Mouse (Mus musculus): ENCODE measurements around the gene Agap3. TPM values are rescaled to one million over a fixed set of nuclear protein-coding genes. Genes with fewer than 3 reads are reported as not detected.

The Agap3 gene
- polyA plus RNA-seq, 1 experiment from 2014 or later = 24.6 TPM

DNA sequence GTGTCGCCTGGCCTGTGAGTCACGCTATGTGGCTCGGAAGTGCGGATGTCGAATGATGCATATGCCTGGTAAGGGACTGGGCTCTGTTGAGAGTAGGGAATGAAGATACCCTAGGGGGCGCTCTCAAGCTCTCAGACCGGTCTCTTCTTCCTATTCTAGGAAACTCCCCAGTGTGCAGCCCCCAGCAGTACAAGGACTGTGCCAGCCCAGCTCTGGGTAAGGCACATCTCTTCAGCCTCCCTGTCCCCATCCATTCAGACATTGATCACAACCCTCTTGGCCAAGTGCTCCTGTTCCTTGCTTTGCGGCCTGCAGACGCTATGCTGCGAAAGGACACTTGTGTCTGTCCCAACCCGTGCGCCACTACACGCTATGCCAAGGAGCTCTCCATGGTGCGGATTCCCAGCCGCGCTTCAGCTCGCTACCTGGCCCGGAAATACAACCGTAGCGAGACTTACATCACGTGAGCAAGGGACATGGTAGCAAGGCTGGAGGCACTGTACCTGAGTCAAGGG is 35.7 kb upstream of the Agap3 start:
- Histone ChIP-seq H3K4me2 (peak overlapping the region; percentile 30), H3K4me1 (ENCODE audit: control insufficient read depth, insufficient read depth, low read length) (0 out of 2 replicates have a peak, but pooled peaks cover 3% of the 10 kb centered on the region), H3K27me3 (ENCODE audit: control insufficient read depth, insufficient read depth, low read length) (peaks cover 14% of the 10 kb centered on the region), H3K9ac (ENCODE audit: low read depth, low read length) (no peak overlapping the region), H3K9me3 (replicated peaks; ENCODE audit: control insufficient read depth, low read length) (no peaks in the 10 kb centered on the region), H3K4me3 (ENCODE audit: low read depth, low read length) (no peak overlapping the region), H3K27ac (ENCODE audit: low read depth, low read length) (no peak overlapping the region), H3K36me3 (ENCODE audit: control insufficient read depth, insufficient read depth, low read length) (peaks cover 2% of the 10 kb centered on the region; the same call in 1 of the 2 replicates)
- WGBS (ENCODE audit: insufficient replicate concordance) = 4% methylated on average over 21 of the region's 21 CpGs
- ATAC-seq (replicated peaks; ENCODE audit: insufficient number of reproducible peaks, low FRiP score, low TSS enrichment) = peak; percentile 37

DNA sequence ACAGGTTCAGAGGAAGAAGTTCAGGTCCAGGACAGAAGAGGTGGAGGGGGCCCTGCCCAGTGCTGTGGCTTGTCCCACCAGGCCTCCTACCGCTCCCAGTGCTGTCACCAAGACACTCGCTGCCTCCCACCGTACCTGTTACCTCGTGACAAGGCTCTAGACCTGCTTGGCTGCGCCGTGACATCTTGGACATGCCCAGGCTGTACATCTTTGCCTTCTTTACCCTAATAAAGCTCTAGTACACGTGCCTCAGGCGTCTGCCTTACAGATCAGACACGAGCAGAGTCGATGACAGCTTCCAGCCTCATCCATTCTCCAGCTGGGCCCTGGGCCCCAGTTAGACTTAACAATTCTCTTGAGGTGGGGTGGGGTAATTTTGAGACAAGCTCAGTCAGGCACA is 34.4 kb upstream of the Agap3 start:
- H3K4me1 ChIP-seq (ENCODE audit: control insufficient read depth, insufficient read depth, low read length) = peaks cover 4% of the 10 kb centered on the region; the same call in 1 of the 2 replicates
- no peak overlapping the region for H3K4me3 ChIP-seq (ENCODE audit: low read depth, low read length)
- peaks cover 2% of the 10 kb centered on the region; the same call in 1 of the 2 replicates for H3K36me3 ChIP-seq (ENCODE audit: control insufficient read depth, insufficient read depth, low read length)
- no peak overlapping the region for H3K27ac ChIP-seq (ENCODE audit: low read depth, low read length)
- ATAC-seq (replicated peaks; ENCODE audit: insufficient number of reproducible peaks, low FRiP score, low TSS enrichment) = no peak
- no peak overlapping the region for H3K9ac ChIP-seq (ENCODE audit: low read depth, low read length)
- H3K27me3 ChIP-seq (ENCODE audit: control insufficient read depth, insufficient read depth, low read length) = peaks cover 14% of the 10 kb centered on the region
- H3K9me3 ChIP-seq (replicated peaks; ENCODE audit: control insufficient read depth, low read length) = no peaks in the 10 kb centered on the region
- 77% methylated on average over 10 of the region's 10 CpGs for WGBS (ENCODE audit: insufficient replicate concordance)
- H3K4me2 ChIP-seq = no peak overlapping the region

DNA sequence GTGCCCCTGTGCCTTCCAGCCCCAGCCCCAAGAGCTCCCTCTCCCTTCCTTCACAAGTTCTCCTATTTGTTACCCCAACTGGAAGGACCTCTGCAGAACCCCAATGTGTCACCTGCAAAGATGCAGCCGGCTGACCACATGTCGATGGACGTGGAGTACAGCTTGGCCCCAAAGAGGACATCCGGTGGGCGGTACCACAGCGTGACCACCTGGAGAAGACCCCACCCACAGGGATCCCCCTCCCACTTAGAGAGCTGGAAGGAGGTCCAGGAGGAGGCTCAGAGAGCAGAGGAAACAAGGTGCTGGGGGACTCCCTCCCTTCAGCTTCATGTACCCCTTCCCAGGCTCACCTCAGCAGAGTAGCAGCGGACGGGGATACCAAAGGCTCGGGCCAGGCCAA is 31.6 kb upstream of the Agap3 start:
- H3K9me3 ChIP-seq (replicated peaks; ENCODE audit: control insufficient read depth, low read length) = no peaks in the 10 kb centered on the region
- H3K27me3 ChIP-seq (ENCODE audit: control insufficient read depth, insufficient read depth, low read length) = no peaks in the 10 kb centered on the region
- no peak overlapping the region for H3K27ac ChIP-seq (ENCODE audit: low read depth, low read length)
- H3K4me2 ChIP-seq = no peak overlapping the region
- WGBS (ENCODE audit: insufficient replicate concordance) = 87% methylated on average over 9 of the region's 9 CpGs
- no peak for ATAC-seq (replicated peaks; ENCODE audit: insufficient number of reproducible peaks, low FRiP score, low TSS enrichment)
- peaks cover 2% of the 10 kb centered on the region; the same call in 1 of the 2 replicates for H3K36me3 ChIP-seq (ENCODE audit: control insufficient read depth, insufficient read depth, low read length)
- no peak overlapping the region for H3K9ac ChIP-seq (ENCODE audit: low read depth, low read length)
- no peak overlapping the region for H3K4me3 ChIP-seq (ENCODE audit: low read depth, low read length)
- peaks cover 11% of the 10 kb centered on the region for H3K4me1 ChIP-seq (ENCODE audit: control insufficient read depth, insufficient read depth, low read length)

DNA sequence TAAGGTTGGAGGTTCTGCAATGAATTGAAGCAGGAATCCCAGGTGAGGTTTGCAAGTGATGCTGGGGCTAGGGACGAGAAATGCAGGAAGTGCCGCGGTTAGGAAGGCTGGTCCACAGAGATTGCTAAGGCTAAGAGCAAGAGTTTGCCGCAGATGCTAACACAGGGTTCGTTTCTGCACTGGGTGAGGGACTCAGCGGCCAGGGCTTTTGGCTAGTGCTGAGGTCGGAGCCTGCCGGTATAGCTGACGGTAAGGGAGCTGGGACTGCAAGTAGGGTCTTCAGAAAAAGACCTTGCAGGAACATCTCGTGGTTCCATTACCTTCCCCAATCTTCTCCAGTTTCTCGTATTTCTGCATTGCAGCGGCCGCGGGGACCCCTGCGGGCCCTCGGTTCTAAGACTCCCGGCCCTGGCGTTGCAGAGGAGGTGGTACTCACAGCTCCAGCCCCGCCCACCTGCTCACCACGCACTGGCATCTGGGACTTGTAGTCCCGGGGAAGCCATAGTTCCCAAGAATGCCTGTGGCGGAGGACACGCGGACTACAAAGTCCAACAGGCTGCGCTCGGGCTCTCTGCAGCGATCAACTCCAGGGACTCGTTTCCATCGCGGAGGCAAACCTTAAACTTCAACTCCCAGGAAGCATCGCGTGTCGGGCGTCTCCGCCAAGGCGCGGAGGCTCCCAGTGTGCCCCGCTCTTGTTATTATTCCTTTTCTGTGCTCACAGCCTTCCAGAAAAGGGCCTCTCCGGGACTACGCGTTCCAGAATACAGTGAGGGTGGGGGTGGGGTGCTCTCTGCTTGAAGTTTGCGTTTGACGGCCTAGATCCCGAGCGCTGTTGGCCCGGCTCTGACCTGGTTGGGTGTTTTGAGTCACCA is 28.6 kb upstream of the Agap3 start, which contains the start of the genes Cdk5 and Slc4a2:
TSS of gene Cdk5 (minus strand) at position 402 of the 875 bp plus-strand sequence.
TSS of gene Slc4a2 (plus strand) at position 709 of the 875 bp plus-strand sequence.
- under 1% methylated on average over 46 of the region's 46 CpGs for WGBS (ENCODE audit: insufficient replicate concordance)
- H3K36me3 ChIP-seq (ENCODE audit: control insufficient read depth, insufficient read depth, low read length) = peaks cover 2% of the 10 kb centered on the region; the same call in 1 of the 2 replicates
- no peaks in the 10 kb centered on the region for H3K9me3 ChIP-seq (replicated peaks; ENCODE audit: control insufficient read depth, low read length)
- H3K27me3 ChIP-seq (ENCODE audit: control insufficient read depth, insufficient read depth, low read length) = no peaks in the 10 kb centered on the region
- peak within 1 kb of the TSS; percentile 97 for H3K27ac ChIP-seq (ENCODE audit: low read depth, low read length)
- peak within 1 kb of the TSS; percentile 87 for H3K9ac ChIP-seq (ENCODE audit: low read depth, low read length)
- peak within 1 kb of the TSS; percentile 74 for H3K4me3 ChIP-seq (ENCODE audit: low read depth, low read length)
- peak; percentile 87 for ATAC-seq (replicated peaks; ENCODE audit: insufficient number of reproducible peaks, low FRiP score, low TSS enrichment)
- H3K4me2 ChIP-seq = peak within 1 kb of the TSS; percentile 95
- peaks cover 34% of the 10 kb centered on the region for H3K4me1 ChIP-seq (ENCODE audit: control insufficient read depth, insufficient read depth, low read length)

DNA sequence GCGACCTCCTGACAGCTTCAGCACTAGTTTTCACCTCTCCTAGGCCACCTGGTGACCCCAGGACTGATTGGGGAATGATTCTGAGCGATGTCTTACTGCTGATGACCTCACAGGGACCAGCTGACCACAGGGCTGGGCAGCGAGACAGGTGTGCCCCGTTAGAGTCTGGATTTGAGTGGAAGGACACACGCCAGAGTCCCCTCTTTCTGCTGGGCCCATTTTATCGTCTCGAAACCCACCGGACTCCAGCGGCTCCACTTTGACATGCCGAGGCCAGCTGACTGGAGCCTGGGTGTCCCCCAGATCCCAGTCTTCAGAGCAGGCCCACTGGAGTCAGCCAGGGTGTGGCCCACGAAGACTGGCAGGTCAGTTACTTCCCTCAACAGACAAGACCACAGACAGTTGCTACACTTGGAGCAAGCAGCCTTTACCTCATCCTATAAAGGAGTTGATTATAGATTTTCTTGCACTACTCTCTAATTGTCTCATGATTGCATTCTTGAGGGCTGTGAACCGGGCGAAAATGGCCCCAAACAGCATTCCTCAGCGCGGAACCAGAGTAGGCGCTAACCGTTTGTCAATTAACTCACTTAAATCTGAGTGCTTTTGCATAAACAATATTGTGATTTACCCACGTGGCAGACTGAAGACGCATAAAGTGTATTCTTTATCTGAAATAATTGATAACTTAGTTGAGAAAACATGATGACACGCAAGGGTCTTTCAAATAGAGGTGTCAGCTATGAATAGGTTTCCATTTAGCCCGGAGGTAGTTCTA is 27.8 kb upstream of the Agap3 start:
- peaks cover under 1% of the 10 kb centered on the region; the same call in 1 of the 2 replicates for H3K36me3 ChIP-seq (ENCODE audit: control insufficient read depth, insufficient read depth, low read length)
- peak; percentile 0; the same call in 1 of the 2 replicates for ATAC-seq (replicated peaks; ENCODE audit: insufficient number of reproducible peaks, low FRiP score, low TSS enrichment)
- peak overlapping the region; percentile 97 for H3K27ac ChIP-seq (ENCODE audit: low read depth, low read length)
- peak overlapping the region; percentile 95 for H3K4me2 ChIP-seq
- peaks cover 41% of the 10 kb centered on the region for H3K4me1 ChIP-seq (ENCODE audit: control insufficient read depth, insufficient read depth, low read length)
- WGBS (ENCODE audit: insufficient replicate concordance) = 13% methylated on average over 21 of the region's 21 CpGs
- peak overlapping the region; percentile 74 for H3K4me3 ChIP-seq (ENCODE audit: low read depth, low read length)
- peak overlapping the region; percentile 87 for H3K9ac ChIP-seq (ENCODE audit: low read depth, low read length)
- H3K9me3 ChIP-seq (replicated peaks; ENCODE audit: control insufficient read depth, low read length) = no peaks in the 10 kb centered on the region
- no peaks in the 10 kb centered on the region for H3K27me3 ChIP-seq (ENCODE audit: control insufficient read depth, insufficient read depth, low read length)

DNA sequence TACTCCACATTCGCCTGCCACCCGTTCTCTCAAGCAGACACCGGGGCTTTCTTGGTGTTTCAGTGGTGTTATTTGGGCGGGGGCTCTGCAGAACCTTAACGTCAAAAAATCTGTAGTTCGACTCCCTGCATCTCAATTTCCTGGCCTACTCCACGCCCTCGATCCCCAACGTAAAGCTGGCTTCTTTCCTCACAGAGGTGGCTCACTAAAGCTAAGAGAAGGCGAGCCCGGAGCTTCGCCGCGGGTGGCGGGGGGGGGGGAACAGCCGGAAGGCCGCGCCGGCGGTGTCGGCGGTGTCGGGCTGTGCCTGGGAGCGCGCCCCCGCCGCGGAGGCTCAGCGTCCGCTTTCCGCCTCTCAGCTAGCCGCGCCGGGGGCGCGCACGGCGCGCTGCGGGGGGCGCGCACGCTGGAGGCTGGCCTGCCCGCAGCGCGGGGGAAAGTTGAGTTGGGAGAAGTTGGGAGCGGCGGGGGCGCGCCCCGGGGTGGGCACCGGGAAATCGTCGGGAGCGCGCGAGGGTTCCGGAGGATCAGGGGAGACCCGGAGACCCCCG is 27.0 kb upstream of the Agap3 start:
- Histone ChIP-seq H3K9ac (ENCODE audit: low read depth, low read length) (peak overlapping the region; percentile 87), H3K4me3 (ENCODE audit: low read depth, low read length) (peak overlapping the region; percentile 74), H3K4me2 (peak overlapping the region; percentile 95), H3K36me3 (ENCODE audit: control insufficient read depth, insufficient read depth, low read length) (peaks cover 3% of the 10 kb centered on the region; the same call in 1 of the 2 replicates), H3K4me1 (ENCODE audit: control insufficient read depth, insufficient read depth, low read length) (peaks cover 41% of the 10 kb centered on the region), H3K27ac (ENCODE audit: low read depth, low read length) (peak overlapping the region; percentile 97), H3K27me3 (ENCODE audit: control insufficient read depth, insufficient read depth, low read length) (no peaks in the 10 kb centered on the region), H3K9me3 (replicated peaks; ENCODE audit: control insufficient read depth, low read length) (no peaks in the 10 kb centered on the region)
- under 1% methylated on average over 60 of the region's 60 CpGs for WGBS (ENCODE audit: insufficient replicate concordance)
- no peak; the same call in 1 of the 2 replicates for ATAC-seq (replicated peaks; ENCODE audit: insufficient number of reproducible peaks, low FRiP score, low TSS enrichment)

DNA sequence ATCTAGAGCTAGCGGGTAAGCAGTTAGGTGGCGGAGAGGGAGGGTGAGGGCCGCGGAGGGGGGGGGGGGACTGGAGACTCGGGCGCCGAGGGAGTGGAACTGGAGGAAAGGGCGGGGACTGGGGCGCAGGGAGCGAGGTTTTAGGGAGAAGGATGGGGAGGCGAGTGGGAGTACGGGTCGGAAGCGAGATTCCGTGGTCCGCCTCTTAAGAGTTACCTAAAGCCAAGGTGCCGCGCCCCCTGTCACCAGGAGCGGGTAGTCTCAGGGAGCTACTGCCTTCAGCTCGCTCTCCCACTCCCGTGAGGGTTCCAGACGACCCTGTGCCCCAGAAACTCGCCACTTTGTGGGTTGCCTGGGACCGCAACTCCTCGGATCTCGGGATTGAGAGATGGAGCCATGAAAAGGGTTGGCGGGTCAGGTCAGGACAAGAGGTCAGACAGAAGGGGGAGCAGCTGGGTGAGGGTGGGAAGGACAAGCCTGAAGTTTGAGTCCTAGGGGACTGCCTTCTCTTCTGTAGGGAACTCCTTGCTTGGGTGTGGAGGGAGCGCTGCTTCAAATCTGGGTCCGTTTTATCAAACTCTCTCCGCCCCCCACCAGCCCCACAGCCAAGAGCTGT is 26.4 kb upstream of the Agap3 start:
- Histone ChIP-seq H3K4me2 (peak overlapping the region; percentile 95), H3K9ac (ENCODE audit: low read depth, low read length) (peak overlapping the region; percentile 87), H3K4me1 (ENCODE audit: control insufficient read depth, insufficient read depth, low read length) (peaks cover 41% of the 10 kb centered on the region), H3K27me3 (ENCODE audit: control insufficient read depth, insufficient read depth, low read length) (no peaks in the 10 kb centered on the region), H3K9me3 (replicated peaks; ENCODE audit: control insufficient read depth, low read length) (no peaks in the 10 kb centered on the region), H3K36me3 (ENCODE audit: control insufficient read depth, insufficient read depth, low read length) (peaks cover 8% of the 10 kb centered on the region), H3K4me3 (ENCODE audit: low read depth, low read length) (peak overlapping the region; percentile 74), H3K27ac (ENCODE audit: low read depth, low read length) (peak overlapping the region; percentile 97)
- 1% methylated on average over 23 of the region's 30 CpGs for WGBS (ENCODE audit: insufficient replicate concordance)
- no peak for ATAC-seq (replicated peaks; ENCODE audit: insufficient number of reproducible peaks, low FRiP score, low TSS enrichment)

Measured in heart, embryonic 11.5 days (tissue).